Mouse (Mus musculus) forelimb bud, embryonic 11.5 days (tissue): Measurements from ENCODE around the gene Sp6.

Experiments
- DNase-seq: peaks from one replicate; pipeline ENCODE4 v3.0.0-alpha.2; 2012; ENCODE audit warnings: low read depth, low spot score

Gene Sp6

DNA sequence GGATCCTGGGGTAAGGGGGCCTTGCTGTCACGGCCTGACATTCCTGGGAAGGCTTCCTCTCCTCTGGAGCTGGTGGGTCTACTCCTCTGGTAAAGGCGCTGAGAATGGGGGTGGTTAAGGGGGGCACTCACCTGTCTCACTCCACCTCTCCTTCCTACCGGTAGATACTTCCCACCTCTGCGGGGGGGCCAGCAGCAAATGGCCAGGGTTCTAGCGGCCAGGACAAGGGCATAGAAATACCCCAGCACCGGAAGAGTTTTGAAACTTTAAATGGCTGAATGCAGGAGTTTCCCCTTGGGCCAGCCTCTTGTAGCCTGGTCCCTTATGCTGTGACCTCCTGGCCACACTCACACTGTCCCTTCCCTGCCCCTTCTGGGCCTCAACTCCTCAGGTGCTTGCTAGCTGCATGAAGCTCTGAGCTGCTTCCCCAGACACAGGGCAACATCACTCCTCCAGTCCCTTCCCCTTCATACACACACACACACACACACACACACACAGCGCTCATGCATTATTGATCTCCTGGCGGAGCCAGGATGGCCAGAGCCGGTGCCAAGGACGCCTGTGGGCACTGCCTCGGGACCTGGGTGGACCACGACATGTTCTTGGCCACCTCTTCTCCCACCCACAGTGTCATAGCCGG, 37.9 kb downstream of the Sp6 start:
- DNase-seq: no peak

DNA sequence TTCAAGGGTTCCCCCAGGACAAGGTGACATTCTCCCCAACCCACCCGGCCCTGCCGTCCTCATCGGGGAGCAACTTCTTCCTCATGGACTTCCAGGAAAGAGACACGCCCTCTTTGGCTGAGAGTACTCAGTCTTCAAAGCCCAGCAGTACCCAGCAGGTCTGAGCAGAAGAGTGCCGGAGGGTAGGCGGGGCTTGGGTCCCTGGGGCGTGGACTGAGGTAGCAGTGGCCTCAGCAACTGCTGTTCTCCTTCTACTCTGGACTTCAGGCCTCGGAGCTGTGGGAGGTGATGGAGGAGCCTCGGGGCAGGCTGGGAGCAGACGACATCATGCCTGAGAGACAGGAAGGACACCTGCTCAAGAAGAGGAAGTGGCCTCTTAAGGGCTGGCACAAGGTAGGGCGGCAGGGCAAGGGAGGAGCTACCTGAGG, 39.0 kb downstream of the Sp6 start:
- DNase-seq: no peak

DNA sequence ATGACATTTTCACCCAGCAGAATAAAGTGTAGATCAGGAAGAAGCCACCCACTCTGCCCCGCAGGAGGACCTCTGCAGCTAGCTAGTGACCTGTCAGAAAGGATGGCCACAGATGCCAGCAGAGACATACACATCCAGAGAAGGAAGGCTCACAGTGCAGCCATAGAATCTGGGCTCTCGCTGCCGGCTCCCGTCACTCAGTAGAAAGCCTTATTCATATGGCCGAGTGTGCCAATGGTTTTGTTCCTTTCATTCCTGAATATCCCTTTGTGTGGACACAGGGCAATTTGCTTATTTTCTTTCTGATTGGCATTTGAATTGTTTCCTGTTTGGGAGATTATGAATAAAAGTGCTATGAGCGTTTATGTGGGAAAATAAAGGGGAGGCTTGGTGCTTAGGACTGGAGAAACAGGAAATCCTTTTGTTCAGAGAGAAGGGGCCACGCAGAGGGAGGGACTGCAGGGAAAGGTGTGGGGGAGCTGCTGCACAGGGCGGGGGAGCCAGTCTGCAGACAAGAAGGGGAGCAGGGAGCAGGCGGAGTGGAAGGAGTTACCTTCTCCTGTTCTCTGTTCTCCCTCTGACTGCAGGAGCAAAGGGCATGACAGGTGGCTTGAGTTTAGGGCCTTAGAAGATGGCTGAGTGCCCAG, 50.2 kb downstream of the Sp6 start:
- no peak for DNase-seq

- DNase-seq: no peak
Observed at GRCm38 (mm10) chr11:97063921-97064295, 50.7 kb downstream of the Sp6 start.

DNA sequence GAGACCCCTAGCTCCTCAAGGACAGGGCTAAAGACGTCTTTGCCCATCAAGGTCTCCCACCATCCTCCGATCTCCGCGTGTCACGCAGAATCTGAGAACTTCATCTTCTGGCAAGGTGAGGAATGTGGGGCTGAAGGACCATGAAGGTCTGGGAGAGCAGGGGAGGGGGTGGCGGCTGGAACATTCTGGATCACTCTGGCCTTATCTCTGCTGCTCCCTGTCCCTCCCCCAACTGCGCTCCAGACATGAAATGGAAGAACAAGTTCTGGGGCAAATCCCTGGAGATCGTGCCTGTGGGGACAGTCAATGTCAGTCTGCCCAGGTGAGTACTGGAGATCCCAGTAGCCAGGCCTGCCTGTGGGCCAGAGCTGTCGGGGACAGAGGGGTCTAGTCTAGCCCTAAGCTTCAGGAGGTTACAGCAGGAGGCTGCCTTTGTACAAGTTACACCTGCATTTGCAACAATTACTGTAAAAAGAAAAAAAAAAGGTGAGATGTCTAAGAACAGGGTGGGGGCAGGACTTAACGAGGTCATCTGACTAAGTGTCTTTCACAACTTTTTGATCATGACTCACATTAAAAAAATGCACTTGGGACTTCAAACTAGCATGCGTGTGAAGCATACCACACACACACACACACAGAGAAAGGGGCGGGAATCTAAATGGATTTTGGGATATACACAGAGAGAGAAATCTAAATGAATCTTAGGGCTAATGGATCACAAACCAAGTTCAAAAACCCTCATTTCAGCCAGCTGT, 52.5 kb downstream of the Sp6 start:
- DNase-seq: no peak

- DNase-seq: no peak
Observed at GRCm38 (mm10) chr11:97066656-97067360, 53.6 kb downstream of the Sp6 start.

DNA sequence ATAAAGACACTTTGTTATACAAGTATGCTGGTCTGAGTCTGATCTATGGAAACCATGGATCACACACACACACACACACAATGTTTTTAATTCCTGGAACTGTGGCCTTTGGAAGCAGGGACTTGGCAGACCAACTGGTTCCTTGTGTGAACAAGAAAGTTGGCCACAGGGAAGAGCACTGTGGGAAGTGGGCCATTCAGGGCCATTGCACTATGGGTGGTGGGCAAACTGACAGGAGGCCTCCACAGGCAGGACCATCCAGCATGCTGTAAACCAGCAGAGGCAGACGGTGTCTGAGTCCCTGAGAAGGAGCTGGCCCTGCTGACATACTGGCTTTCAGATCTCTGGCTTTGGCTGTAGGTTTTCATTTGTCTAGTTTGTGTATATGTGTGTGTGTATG, 56.1 kb downstream of the Sp6 start:
- no peak for DNase-seq

DNA sequence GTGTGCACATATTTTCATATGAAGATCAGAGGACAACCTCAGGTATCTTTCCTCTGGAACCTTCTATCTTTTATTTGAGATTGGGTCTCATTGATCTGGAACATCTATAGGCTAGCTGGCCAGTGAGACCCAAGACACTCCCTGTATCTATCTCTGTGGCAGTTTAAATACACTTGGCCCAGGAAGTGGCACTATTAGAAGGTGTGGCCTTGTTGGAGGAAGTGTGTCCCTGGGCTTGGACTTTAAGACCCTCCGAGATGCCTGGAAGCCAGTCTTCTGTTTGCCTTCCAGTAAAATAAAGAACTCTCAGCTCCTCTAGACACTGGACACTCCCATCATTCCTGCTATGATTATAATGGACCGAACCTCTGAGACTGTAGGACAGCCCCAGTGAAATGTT, 56.6 kb downstream of the Sp6 start:
- no peak for DNase-seq

- no peak for DNase-seq
Observed at GRCm38 (mm10) chr11:97071129-97071528, 57.9 kb downstream of the Sp6 start.

- peak; percentile 60 for DNase-seq
Observed at GRCm38 (mm10) chr11:97072533-97072932, 59.3 kb downstream of the Sp6 start.

- DNase-seq: no peak
Observed at GRCm38 (mm10) chr11:97074235-97074634, 61.0 kb downstream of the Sp6 start.
